Mouse (Mus musculus): ENCODE measurements at regions not wholly inside any gene's neighbourhood (a gene's known extent, or its start where the extent isn't known, plus 50 kb on each side); places are given as distances from the start of the nearest gene placed in this dataset.
"Not testable (repeated sequence)": the region's sequence is repeated elsewhere in the genome, so short reads cannot be mapped to it uniquely, and the experiment has no call there.

- Histone ChIP-seq H3K4me3 (no peak overlapping the region), H3K27ac (no peak overlapping the region)
- intact Hi-C loops (cut with DNase I), result no loop called here
- TF ChIP-seq CTCF (IDR thresholded peaks at IDR 0.05), result no peak
- DNase-seq (ENCODE audit: extremely low spot score in 1 of 2, low spot score in 2 of 2), result no peak
Observed at GRCm38 (mm10) chr3:83516614-83517013, 249.5 kb upstream of the Sfrp2 start.

GRCm38 (mm10) chr3:83517914-83518635 lies 248.0 kb upstream of the Sfrp2 start:
- no peak overlapping the region for H3K4me3 ChIP-seq
- no peak for DNase-seq (ENCODE audit: extremely low spot score in 1 of 2, low spot score in 2 of 2)
- H3K27ac ChIP-seq, result no peak overlapping the region
- intact Hi-C loops (cut with DNase I), result no loop called here
- no peak for TF ChIP-seq CTCF (IDR thresholded peaks at IDR 0.05)

GRCm38 (mm10) chr3:83530243-83530847 lies 235.8 kb upstream of the Sfrp2 start:
- intact Hi-C loops (cut with DNase I), result no loop called here
- no peak for TF ChIP-seq CTCF (IDR thresholded peaks at IDR 0.05)
- Histone ChIP-seq H3K27ac (no peak overlapping the region), H3K4me3 (no peak overlapping the region)
- DNase-seq (ENCODE audit: extremely low spot score in 1 of 2, low spot score in 2 of 2), result no peak

GRCm38 (mm10) chr3:83536624-83537023 lies 229.5 kb upstream of the Sfrp2 start:
- H3K27ac ChIP-seq; intact Hi-C loops (cut with DNase I); DNase-seq (ENCODE audit: extremely low spot score in 1 of 2, low spot score in 2 of 2); H3K4me3 ChIP-seq: not testable (repeated sequence)

- Histone ChIP-seq H3K27ac (no peak overlapping the region), H3K4me3 (no peak overlapping the region)
- no peak for DNase-seq (ENCODE audit: extremely low spot score in 1 of 2, low spot score in 2 of 2)
- intact Hi-C loops (cut with DNase I), result no loop called here
- TF ChIP-seq CTCF (IDR thresholded peaks at IDR 0.05), result no peak
Observed at GRCm38 (mm10) chr3:83537231-83537630, 228.9 kb upstream of the Sfrp2 start.

- no peak for TF ChIP-seq CTCF (IDR thresholded peaks at IDR 0.05)
- intact Hi-C loops (cut with DNase I), result no loop called here
- no peak overlapping the region for H3K4me3 ChIP-seq
- H3K27ac ChIP-seq, result no peak overlapping the region
- no peak for DNase-seq (ENCODE audit: extremely low spot score in 1 of 2, low spot score in 2 of 2)
Observed at GRCm38 (mm10) chr3:83537711-83538110, 228.4 kb upstream of the Sfrp2 start.

- no peak overlapping the region for H3K4me3 ChIP-seq
- TF ChIP-seq CTCF (IDR thresholded peaks at IDR 0.05), result no peak
- intact Hi-C loops (cut with DNase I), result no loop called here
- H3K27ac ChIP-seq, result no peak overlapping the region
- DNase-seq (ENCODE audit: extremely low spot score in 1 of 2, low spot score in 2 of 2), result no peak
Observed at GRCm38 (mm10) chr3:83538898-83539297, 227.2 kb upstream of the Sfrp2 start.

- H3K4me3 ChIP-seq, result no peak overlapping the region
- H3K27ac ChIP-seq, result no peak overlapping the region
- DNase-seq (ENCODE audit: extremely low spot score in 1 of 2, low spot score in 2 of 2), result no peak
- TF ChIP-seq CTCF (IDR thresholded peaks at IDR 0.05), result no peak
- intact Hi-C loops (cut with DNase I), result no loop called here
Observed at GRCm38 (mm10) chr3:83540997-83541932, 224.9 kb upstream of the Sfrp2 start.

GRCm38 (mm10) chr3:83552516-83553139 lies 213.5 kb upstream of the Sfrp2 start:
- no peak for DNase-seq (ENCODE audit: extremely low spot score in 1 of 2, low spot score in 2 of 2)
- no peak for TF ChIP-seq CTCF (IDR thresholded peaks at IDR 0.05)
- H3K4me3 ChIP-seq, result no peak overlapping the region
- no peak overlapping the region for H3K27ac ChIP-seq
- intact Hi-C loops (cut with DNase I), result no loop called here

GRCm38 (mm10) chr3:83553858-83554257 lies 212.3 kb upstream of the Sfrp2 start:
- no peak for DNase-seq (ENCODE audit: extremely low spot score in 1 of 2, low spot score in 2 of 2)
- no peak for TF ChIP-seq CTCF (IDR thresholded peaks at IDR 0.05)
- no peak overlapping the region for H3K4me3 ChIP-seq
- H3K27ac ChIP-seq, result no peak overlapping the region
- intact Hi-C loops (cut with DNase I), result no loop called here

- H3K4me3 ChIP-seq, result no peak overlapping the region
- intact Hi-C loops (cut with DNase I), result no loop called here
- H3K27ac ChIP-seq, result no peak overlapping the region
- DNase-seq (ENCODE audit: extremely low spot score in 1 of 2, low spot score in 2 of 2), result no peak
- no peak for TF ChIP-seq CTCF (IDR thresholded peaks at IDR 0.05)
Observed at GRCm38 (mm10) chr3:83556788-83557515, 209.2 kb upstream of the Sfrp2 start.

Data from left cerebral cortex, adult 2 months (tissue).